Mouse (Mus musculus) MEL (cell line): ENCODE measurements at regions not wholly inside any gene's neighbourhood (a gene's known extent, or its start where the extent isn't known, plus 50 kb on each side); places are given as distances from the start of the nearest gene placed in this dataset.

Experiments used
- CTCF ChIP-seq, 3 experiments: IDR thresholded peaks in 2 of 3; conservative IDR thresholded peaks in 1 of 3; 2 replicates each; pipeline ENCODE4 v1.5.1; 2011 to 2012; ENCODE audit warnings: low read length in 3 of 3, low read depth in 2 of 3, mild to moderate bottlenecking in 2 of 3, improper control_type of control experiment in 1 of 3, inconsistent platforms in 1 of 3, mixed read lengths in 1 of 3, moderate library complexity in 1 of 3; ENCODE audit not compliant: control insufficient read depth in 1 of 3, insufficient read depth in 1 of 3, poor library complexity in 1 of 3, severe bottlenecking in 1 of 3
- EP300 ChIP-seq, 2 experiments: IDR thresholded peaks; 2 replicates each; pipeline ENCODE4 v1.6.1; 2011; ENCODE audit warnings: improper control_type of control experiment in 2 of 2, low read length in 2 of 2, low read depth in 1 of 2, mild to moderate bottlenecking in 1 of 2

- no peak for TF ChIP-seq EP300 (IDR thresholded peaks at IDR 0.05; ENCODE audit: low read depth in 1 of 2, low read length in 2 of 2)
- TF ChIP-seq CTCF (IDR thresholded peaks at IDR 0.05 in 2 of 3, conservative IDR thresholded peaks at IDR 0.05 in 1 of 3; ENCODE audit: control insufficient read depth in 1 of 3, insufficient read depth in 1 of 3, low read depth in 2 of 3, low read length in 3 of 3, poor library complexity in 1 of 3, severe bottlenecking in 1 of 3): peak; percentile 18 to 54 (median 33); a peak in 4 of 6 replicates
Observed at GRCm38 (mm10) chr13:57269614-57270013, 373.8 kb upstream of the Trpc7 start.
